Mouse (Mus musculus): ENCODE results near the gene Myo10. TPM values are rescaled to one million over a fixed set of nuclear protein-coding genes. Genes with fewer than 3 reads are reported as not detected.

Gene Myo10
- total RNA-seq, 2 experiments from 2014 or later, result 40.9 to 44.9 TPM

DNA sequence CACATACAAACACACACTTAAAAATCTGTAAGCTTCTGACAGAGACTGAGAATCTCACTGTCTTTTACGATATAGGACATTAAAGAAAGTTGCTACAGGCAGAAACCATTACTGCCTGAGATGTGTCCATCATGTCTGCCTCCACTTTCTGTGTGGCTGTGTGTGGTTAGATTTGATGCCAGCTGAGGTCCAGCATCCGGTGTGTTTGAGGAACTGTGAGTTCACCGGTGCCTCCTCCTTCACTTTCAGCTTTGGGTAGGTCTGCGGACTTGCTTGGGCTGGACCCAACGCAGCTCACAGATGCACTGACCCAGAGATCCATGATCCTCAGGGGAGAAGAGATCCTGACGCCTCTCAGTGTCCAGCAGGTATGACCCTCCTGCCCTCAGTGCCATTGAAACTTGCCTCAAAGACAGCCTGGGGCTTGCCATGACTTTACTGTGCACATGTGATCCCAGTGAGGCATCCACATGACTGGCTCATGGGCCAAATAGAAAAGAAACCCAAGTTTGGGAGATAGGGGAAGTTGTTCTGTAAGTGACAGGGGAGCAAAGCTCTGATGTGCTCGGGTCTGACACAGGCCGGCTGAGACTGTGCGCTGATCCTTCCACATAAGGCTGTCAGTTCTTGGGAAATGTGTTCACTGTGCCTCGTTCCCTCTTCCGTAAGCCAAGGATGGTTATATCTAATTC lies 111.6 kb downstream of the Myo10 start:
- intact Hi-C loops (cut with DNase I), result loop anchor here (5.0 kb wide), 2 partner anchors 63 to 223 kb away; no protein-coding TSS in a partner anchor
- no peak for DNase-seq (ENCODE audit: extremely low spot score in 1 of 2, low spot score in 2 of 2)

DNA sequence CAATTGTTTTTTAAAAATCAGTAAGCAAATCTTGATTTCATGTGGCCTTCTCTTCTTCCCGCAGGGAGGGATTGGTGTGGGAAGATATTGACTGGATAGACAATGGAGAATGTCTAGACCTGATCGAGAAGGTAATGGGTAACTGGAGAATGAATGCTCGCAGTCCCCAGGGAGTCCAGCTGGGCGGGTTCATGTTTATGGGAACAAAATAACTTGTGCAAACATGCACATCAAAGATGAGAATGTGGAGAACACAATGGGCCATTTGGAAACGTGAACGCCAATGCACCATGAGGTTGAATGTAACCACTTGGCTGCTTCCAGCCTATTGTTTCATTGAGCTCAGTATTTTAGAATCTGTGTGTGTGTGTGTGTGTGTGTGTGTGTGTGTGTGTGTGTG lies 114.2 kb downstream of the Myo10 start:
- DNase-seq (ENCODE audit: extremely low spot score in 1 of 2, low spot score in 2 of 2), result peak in 1 of 2 experiments; percentile 67
- intact Hi-C loops (cut with DNase I), result no loop called here

GRCm38 (mm10) chr15:25740271-25740670 lies 117.9 kb downstream of the Myo10 start:
- intact Hi-C loops (cut with DNase I), result no loop called here
- DNase-seq (ENCODE audit: extremely low spot score in 1 of 2, low spot score in 2 of 2), result no peak

DNA sequence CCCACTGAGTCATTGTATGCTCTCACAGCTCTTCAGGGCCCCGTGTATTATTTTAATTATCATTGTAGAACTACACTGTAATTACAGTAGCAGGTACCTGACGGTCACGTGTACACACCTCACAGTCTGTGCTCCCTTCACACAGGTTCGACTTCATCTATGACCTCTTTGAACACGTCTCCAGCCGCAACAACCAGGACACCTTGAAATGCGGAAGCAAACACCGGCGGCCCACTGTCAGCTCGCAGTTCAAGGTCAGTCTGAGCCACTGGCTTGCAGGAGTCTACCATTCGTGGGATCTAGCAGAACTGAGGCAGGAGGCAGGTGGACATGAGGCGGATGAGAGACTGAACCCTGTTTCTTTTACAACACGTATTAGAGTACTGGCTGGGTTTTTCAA lies 119.9 kb downstream of the Myo10 start:
- DNase-seq (ENCODE audit: extremely low spot score in 1 of 2, low spot score in 2 of 2), result no peak
- intact Hi-C loops (cut with DNase I), result no loop called here

DNA sequence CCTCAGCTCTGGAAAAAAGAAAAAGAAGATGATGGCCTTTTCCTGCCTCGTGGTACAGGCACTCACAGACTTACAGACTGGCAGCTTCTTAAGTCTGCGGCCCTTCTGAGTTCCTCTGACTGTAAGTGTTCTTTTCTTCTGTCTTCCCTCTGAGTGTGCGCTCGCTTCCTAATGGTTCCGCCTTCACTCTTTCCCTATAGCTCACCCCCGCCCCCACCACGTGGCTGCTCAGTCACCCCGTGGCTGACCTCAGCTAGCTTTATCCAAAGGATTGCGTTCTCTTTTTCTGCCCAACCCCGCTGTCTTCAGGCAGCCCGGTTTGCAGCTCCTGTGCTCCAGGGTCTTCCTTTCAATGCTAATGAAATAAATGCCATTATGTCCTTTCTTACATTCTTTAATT lies 129.2 kb downstream of the Myo10 start:
- intact Hi-C loops (cut with DNase I), result no loop called here

DNA sequence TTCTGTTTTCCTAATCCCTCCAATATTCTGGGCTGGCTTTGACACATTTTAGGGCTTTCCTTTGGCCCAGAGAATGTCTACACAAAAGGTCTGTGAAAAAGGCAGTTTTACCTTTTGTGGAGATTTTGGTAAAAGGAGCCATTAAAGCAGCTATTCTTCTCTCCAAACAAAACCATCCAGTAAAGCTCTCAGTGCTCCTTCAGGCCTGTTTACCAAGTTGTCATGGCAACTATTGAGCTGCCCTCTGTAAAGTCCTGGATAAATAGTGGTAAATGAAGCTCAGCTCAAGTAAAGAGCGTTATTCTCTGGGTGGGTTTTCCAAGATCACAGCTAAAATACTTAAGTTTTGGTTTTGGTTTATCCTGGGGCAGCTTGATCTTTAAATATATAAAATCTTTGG lies 130.3 kb downstream of the Myo10 start:
- intact Hi-C loops (cut with DNase I), result no loop called here

More for the DNA sequence above, 129.2 kb downstream of the Myo10 start:
- DNase-seq (ENCODE audit: extremely low spot score in 1 of 2, low spot score in 2 of 2), result no peak

GRCm38 (mm10) chr15:25753003-25753402 lies 130.7 kb downstream of the Myo10 start:
- intact Hi-C loops (cut with DNase I), result no loop called here
- DNase-seq (ENCODE audit: extremely low spot score in 1 of 2, low spot score in 2 of 2), result no peak

More for the DNA sequence above, 130.3 kb downstream of the Myo10 start:
- DNase-seq (ENCODE audit: extremely low spot score in 1 of 2, low spot score in 2 of 2), result no peak

- intact Hi-C loops (cut with DNase I), result no loop called here
Observed at GRCm38 (mm10) chr15:25753878-25754277, 131.6 kb downstream of the Myo10 start.

DNA sequence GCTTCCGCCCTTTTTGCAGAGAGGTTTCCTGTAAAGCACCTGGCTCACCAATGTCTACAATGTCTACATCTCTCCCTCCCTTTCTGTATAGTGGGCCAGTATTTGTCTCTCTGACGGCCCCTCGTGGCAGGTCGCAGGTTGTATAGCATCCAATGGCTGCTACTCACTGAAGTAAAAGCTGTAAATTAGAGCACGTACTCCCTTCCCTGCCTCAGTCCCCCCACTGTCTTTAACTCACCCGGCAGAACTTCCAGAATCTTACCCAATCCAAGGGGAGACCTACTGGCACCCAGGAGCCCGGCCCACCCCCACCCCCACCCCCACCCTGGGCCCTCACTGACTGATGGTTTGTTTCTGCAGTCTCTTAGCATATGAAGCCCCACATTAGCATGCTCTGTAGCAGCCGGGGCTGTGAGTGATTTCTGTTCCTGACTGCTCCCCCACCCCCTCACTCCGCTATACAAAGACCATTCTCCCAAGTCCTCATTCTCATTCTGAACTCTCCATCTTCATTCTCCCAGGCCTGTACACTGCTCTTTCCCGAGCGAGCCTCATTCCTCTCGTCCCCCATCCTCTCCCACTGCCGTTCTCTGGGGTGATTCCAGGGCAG lies 132.1 kb downstream of the Myo10 start:
- intact Hi-C loops (cut with DNase I), result no loop called here
- peak in 1 of 2 experiments; percentile 41 for DNase-seq (ENCODE audit: extremely low spot score in 1 of 2, low spot score in 2 of 2)

More at GRCm38 (mm10) chr15:25753878-25754277, 131.6 kb downstream of the Myo10 start:
- DNase-seq (ENCODE audit: extremely low spot score in 1 of 2, low spot score in 2 of 2), result no peak

DNA sequence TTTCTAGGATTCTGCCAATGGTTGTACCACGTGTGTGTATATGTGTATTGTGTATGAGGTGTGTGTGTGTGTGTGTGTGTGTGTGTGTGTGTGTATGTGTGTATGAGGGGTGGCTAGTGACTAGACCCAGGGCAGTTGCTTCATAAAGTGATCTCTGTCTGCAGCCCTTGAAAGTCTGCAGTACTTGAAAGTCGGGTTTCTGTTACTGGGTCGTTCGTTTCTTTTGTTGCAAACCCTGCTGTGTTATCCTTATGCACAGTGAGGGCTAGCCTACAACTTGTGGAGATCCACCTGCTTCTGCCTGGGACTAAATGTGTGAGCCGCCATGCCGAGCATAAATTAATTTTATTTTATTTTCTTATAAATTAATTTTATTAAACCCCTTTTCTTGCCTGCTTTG lies 133.2 kb downstream of the Myo10 start:
- intact Hi-C loops (cut with DNase I), result no loop called here
- DNase-seq (ENCODE audit: extremely low spot score in 1 of 2, low spot score in 2 of 2), result no peak

DNA sequence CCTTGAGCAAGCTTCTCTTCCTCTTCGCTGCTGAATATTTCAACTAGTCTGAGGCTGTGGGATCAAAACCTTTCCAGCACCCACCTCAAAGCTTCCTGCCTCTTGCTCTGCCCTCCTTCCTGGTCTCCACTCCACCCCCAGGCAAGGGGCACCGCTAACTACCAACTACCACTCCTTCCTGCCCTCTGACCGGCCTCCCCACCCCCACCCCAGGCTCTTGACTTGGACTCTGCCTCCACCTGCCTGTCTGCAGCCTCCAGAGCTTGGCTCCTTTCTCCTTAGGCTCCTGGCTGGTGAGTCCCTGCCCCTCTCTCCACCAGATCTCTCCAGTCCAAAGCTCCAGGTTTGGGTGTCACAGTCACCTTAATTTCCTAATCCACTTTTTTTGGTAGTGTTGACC lies 133.7 kb downstream of the Myo10 start:
- intact Hi-C loops (cut with DNase I), result no loop called here
- DNase-seq (ENCODE audit: extremely low spot score in 1 of 2, low spot score in 2 of 2), result no peak

GRCm38 (mm10) chr15:25758037-25758436 lies 135.7 kb downstream of the Myo10 start:
- no peak for DNase-seq (ENCODE audit: extremely low spot score in 1 of 2, low spot score in 2 of 2)
- intact Hi-C loops (cut with DNase I), result no loop called here

- DNase-seq (ENCODE audit: extremely low spot score in 1 of 2, low spot score in 2 of 2), result no peak
Observed at GRCm38 (mm10) chr15:25758500-25759086, 136.3 kb downstream of the Myo10 start.

DNA sequence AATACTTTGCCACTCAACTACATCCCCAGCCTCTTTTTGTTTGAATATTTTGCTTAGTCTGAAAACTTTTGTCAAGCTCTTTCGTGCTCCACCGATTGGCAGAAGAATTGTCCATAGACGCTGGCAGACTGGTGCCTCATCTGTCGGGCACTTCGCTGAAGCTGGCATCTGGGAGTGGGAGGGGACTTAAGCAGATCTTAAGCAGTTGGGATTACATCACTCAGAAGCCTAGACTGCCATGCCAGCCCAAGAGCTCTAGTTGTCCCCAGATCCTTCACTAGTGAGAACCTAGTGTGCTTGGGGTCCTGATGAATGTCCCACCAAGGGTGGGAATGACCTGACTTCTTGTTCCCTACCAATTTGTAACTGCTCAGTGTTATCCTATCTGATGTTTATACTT lies 138.0 kb downstream of the Myo10 start:
- peak in 1 of 2 experiments; percentile 55 for DNase-seq (ENCODE audit: extremely low spot score in 1 of 2, low spot score in 2 of 2)
- intact Hi-C loops (cut with DNase I), result no loop called here

More at GRCm38 (mm10) chr15:25758500-25759086, 136.3 kb downstream of the Myo10 start:
- intact Hi-C loops (cut with DNase I), result no loop called here

DNA sequence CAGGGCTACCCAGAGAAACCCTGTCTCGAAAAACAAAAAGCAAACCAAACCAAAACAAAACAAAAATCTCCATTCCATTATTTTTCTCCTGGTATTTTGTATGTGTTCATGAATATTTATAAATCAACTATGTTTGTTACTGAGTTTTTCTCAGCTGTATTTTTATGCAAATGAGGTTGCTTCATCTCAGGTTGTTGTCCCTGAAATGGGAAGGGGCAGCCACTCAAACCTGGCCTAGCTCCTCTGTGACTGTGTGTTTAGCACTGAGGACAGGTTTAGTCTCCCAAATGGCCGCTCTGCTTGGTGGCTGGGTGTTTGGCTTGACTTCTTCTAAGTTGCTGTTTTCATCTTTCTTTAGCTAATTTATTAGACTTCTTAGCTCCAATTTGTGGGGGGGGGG lies 138.7 kb downstream of the Myo10 start:
- no peak for DNase-seq (ENCODE audit: extremely low spot score in 1 of 2, low spot score in 2 of 2)
- intact Hi-C loops (cut with DNase I), result no loop called here

GRCm38 (mm10) chr15:25761800-25762211 lies 139.5 kb downstream of the Myo10 start:
- intact Hi-C loops (cut with DNase I), result no loop called here

GRCm38 (mm10) chr15:25762306-25762705 lies 140.0 kb downstream of the Myo10 start:
- intact Hi-C loops (cut with DNase I), result no loop called here
- DNase-seq (ENCODE audit: extremely low spot score in 1 of 2, low spot score in 2 of 2), result peak in 1 of 2 experiments; percentile 64

More at GRCm38 (mm10) chr15:25761800-25762211, 139.5 kb downstream of the Myo10 start:
- peak in 1 of 2 experiments; percentile 40 for DNase-seq (ENCODE audit: extremely low spot score in 1 of 2, low spot score in 2 of 2)

DNA sequence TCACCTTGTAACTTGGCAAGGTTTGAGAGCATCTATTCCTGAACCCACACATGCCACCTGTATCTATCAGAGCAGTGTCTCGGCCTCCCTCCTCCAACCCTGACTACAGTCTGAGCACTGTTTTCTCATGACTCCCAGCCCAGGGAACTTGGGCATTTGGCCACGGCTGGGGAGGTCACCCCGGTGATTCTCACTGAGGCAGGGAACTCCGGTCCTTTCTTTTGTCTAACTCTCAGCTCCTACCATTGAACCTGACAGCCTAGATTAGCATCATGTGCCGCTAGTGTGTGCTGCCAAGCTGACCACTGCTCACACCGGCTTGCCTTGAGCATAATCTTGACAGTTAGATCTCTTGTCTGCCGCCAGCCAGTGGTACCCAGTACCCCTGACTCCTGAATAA lies 140.8 kb downstream of the Myo10 start:
- peak in 1 of 2 experiments; percentile 49 for DNase-seq (ENCODE audit: extremely low spot score in 1 of 2, low spot score in 2 of 2)
- intact Hi-C loops (cut with DNase I), result no loop called here

GRCm38 (mm10) chr15:25764653-25765352 lies 142.5 kb downstream of the Myo10 start:
- DNase-seq (ENCODE audit: extremely low spot score in 1 of 2, low spot score in 2 of 2), result peak in 1 of 2 experiments; percentile 39
- intact Hi-C loops (cut with DNase I), result no loop called here
